Mouse (Mus musculus) ES-Bruce4 (cell line): ENCODE measurements around the gene Ltbp2.

ENCODE experiments used
- CTCF ChIP-seq: IDR thresholded peaks from one replicate; pipeline ENCODE4 v1.8.1; 2011; ENCODE audit warnings: low read depth, low read length
- EP300 ChIP-seq: IDR thresholded peaks from 2 replicates; pipeline ENCODE4 v1.6.1; 2011; ENCODE audit warnings: low read depth, low read length; ENCODE audit not compliant: insufficient read depth

DNA sequence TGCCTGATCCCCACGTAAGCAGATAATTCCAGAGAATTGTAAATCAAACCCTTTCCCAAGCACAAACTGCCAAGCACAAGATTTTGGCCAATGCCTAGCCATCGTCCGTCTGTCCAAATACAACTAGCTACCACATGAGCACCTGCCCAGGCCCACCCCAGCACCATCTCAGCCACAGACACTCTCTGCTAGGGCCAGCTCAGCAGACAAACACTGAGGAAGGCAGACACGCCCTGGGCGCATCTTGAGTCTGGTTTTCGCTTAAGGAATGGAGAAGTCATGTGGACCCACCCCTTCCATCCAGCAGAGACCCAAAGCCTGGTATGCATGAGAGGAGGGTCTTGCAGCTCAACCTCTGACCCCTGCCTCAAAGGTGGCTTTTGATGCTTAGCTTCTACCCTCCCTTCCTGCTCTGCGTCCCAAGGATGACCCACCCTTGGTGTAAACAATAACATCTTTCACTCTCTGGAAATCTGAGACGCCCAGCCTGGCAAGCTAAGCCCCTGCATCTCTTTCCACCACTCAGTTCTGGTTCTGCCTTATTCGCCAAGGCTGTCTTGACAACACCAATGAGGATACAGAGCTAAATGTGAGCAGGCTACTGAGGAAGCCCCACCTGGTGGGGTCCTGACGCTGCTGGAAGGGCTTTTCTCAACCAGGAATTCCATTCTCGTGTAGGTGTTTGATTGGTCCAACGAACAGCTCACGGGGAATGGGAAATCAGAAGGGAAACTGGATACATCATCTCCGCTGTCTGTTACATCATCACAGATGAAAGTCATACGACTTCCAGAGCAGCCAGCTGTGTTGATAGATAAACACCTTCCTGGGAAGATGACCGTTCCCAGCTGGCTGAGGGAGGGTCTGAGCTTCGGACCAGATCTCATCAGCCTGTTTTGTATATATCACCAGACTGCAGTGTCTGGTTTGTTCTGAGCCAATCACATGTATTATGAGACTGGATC, 17.9 kb downstream of the Ltbp2 start:
- TF ChIP-seq CTCF (no peak), EP300 (no peak)
